Mouse (Mus musculus) T-helper 17 cell (primary cell): Measurements from ENCODE around the gene Arl15.

Experiments
- in situ Hi-C, 2 experiments: fragments of 300-600 bp; cut with MboI, MseI; formaldehyde crosslinking; loops; 1 replicate in 1 of 2; 2 replicates in 1 of 2; pipeline ENCODE4 v1.15.1; 2025; ENCODE audit warnings: high pct_unique_total_duplicates in 2 of 2

Gene Arl15

GRCm38 (mm10) chr13:113797378-113797777 lies 3.1 kb downstream of the Arl15 start:
- in situ Hi-C loops = no loop called here

- in situ Hi-C loops = no loop called here
These were observed 5.1 kb downstream of the Arl15 start for GRCm38 (mm10) chr13:113799361-113799760.

- in situ Hi-C loops = loop anchor here in 1 of 2 experiments (5.0 kb wide), 1 partner anchor 67 kb away; no protein-coding TSS in a partner anchor
These were observed 5.9 kb downstream of the Arl15 start for GRCm38 (mm10) chr13:113800246-113800645.

GRCm38 (mm10) chr13:113802571-113802970 lies 8.3 kb downstream of the Arl15 start:
- in situ Hi-C loops = loop anchor here in 1 of 2 experiments (5.0 kb wide), 1 partner anchor 65 kb away; no protein-coding TSS in a partner anchor

GRCm38 (mm10) chr13:113811141-113811540 lies 16.8 kb downstream of the Arl15 start:
- in situ Hi-C loops = no loop called here

GRCm38 (mm10) chr13:113811910-113812592 lies 17.7 kb downstream of the Arl15 start:
- in situ Hi-C loops = no loop called here

- in situ Hi-C loops = no loop called here
These were observed 18.3 kb downstream of the Arl15 start for GRCm38 (mm10) chr13:113812593-113812975.

- in situ Hi-C loops = no loop called here
These were observed 19.8 kb downstream of the Arl15 start for GRCm38 (mm10) chr13:113814121-113814520.

- in situ Hi-C loops = no loop called here
These were observed 21.6 kb downstream of the Arl15 start for GRCm38 (mm10) chr13:113815697-113816420.

- in situ Hi-C loops = no loop called here
These were observed 22.1 kb downstream of the Arl15 start for GRCm38 (mm10) chr13:113816421-113816810.

- in situ Hi-C loops = no loop called here
These were observed 24.7 kb downstream of the Arl15 start for GRCm38 (mm10) chr13:113819006-113819405.

GRCm38 (mm10) chr13:113820176-113820575 lies 25.9 kb downstream of the Arl15 start:
- in situ Hi-C loops = no loop called here

- in situ Hi-C loops = no loop called here
These were observed 27.6 kb downstream of the Arl15 start for GRCm38 (mm10) chr13:113821891-113822290.

- in situ Hi-C loops = no loop called here
These were observed 29.7 kb downstream of the Arl15 start for GRCm38 (mm10) chr13:113824027-113824426.

- in situ Hi-C loops = no loop called here
These were observed 34.3 kb downstream of the Arl15 start for GRCm38 (mm10) chr13:113828633-113829032.

GRCm38 (mm10) chr13:113829079-113829478 lies 34.8 kb downstream of the Arl15 start:
- in situ Hi-C loops = no loop called here

- in situ Hi-C loops = no loop called here
These were observed 36.5 kb downstream of the Arl15 start for GRCm38 (mm10) chr13:113830805-113831204.

- in situ Hi-C loops = no loop called here
These were observed 38.6 kb downstream of the Arl15 start for GRCm38 (mm10) chr13:113832947-113833346.

- in situ Hi-C loops = no loop called here
These were observed 41.6 kb downstream of the Arl15 start for GRCm38 (mm10) chr13:113835921-113836320.

- in situ Hi-C loops = no loop called here
These were observed 44.6 kb downstream of the Arl15 start for GRCm38 (mm10) chr13:113838601-113839576.

- in situ Hi-C loops = loop anchor here in 1 of 2 experiments (5.0 kb wide), 1 partner anchor 393 kb away; no protein-coding TSS in a partner anchor
These were observed 46.1 kb downstream of the Arl15 start for GRCm38 (mm10) chr13:113840421-113840820.
